Mouse (Mus musculus): ENCODE results near the gene Sphk2.

Sphk2 gene

GRCm38 (mm10) chr7:45711316-45712021 is 6.3 kb downstream of the Sphk2 start:
- no peak for DNase-seq (ENCODE audit: low read depth, low spot score)

GRCm38 (mm10) chr7:45710477-45711191 is 7.2 kb downstream of the Sphk2 start:
- DNase-seq (ENCODE audit: low read depth, low spot score), result no peak

GRCm38 (mm10) chr7:45709677-45710355 is 8.0 kb downstream of the Sphk2 start:
- DNase-seq (ENCODE audit: low read depth, low spot score), result no peak

- DNase-seq (ENCODE audit: low read depth, low spot score), result peak; percentile 39
These were observed 8.8 kb downstream of the Sphk2 start for GRCm38 (mm10) chr7:45709036-45709435.

- no peak for DNase-seq (ENCODE audit: low read depth, low spot score)
These were observed 9.5 kb downstream of the Sphk2 start for GRCm38 (mm10) chr7:45708221-45708761.

- peak; percentile 94 for DNase-seq (ENCODE audit: low read depth, low spot score)
These were observed 10.3 kb downstream of the Sphk2 start for GRCm38 (mm10) chr7:45707375-45707967.

- DNase-seq (ENCODE audit: low read depth, low spot score), result peak; percentile 93
These were observed 11.0 kb downstream of the Sphk2 start for GRCm38 (mm10) chr7:45706721-45707241.

- DNase-seq (ENCODE audit: low read depth, low spot score), result peak; percentile 60
These were observed 11.9 kb downstream of the Sphk2 start for GRCm38 (mm10) chr7:45705873-45706281.

- DNase-seq (ENCODE audit: low read depth, low spot score), result peak; percentile 60
These were observed 12.3 kb downstream of the Sphk2 start for GRCm38 (mm10) chr7:45705443-45705864.

- DNase-seq (ENCODE audit: low read depth, low spot score), result peak; percentile 99
These were observed 12.9 kb downstream of the Sphk2 start, which contains the start of gene Dbp for GRCm38 (mm10) chr7:45704730-45705442. Gene Dbp (plus strand): TSS chr7:45705088.

- DNase-seq (ENCODE audit: low read depth, low spot score), result peak; percentile 85
These were observed 13.7 kb downstream of the Sphk2 start for GRCm38 (mm10) chr7:45704046-45704559.

GRCm38 (mm10) chr7:45703521-45704033 is 14.2 kb downstream of the Sphk2 start:
- DNase-seq (ENCODE audit: low read depth, low spot score), result no peak

- DNase-seq (ENCODE audit: low read depth, low spot score), result no peak
These were observed 14.8 kb downstream of the Sphk2 start for GRCm38 (mm10) chr7:45702809-45703520.

- DNase-seq (ENCODE audit: low read depth, low spot score), result no peak
These were observed 15.5 kb downstream of the Sphk2 start for GRCm38 (mm10) chr7:45702316-45702715.

- no peak for DNase-seq (ENCODE audit: low read depth, low spot score)
These were observed 16.2 kb downstream of the Sphk2 start for GRCm38 (mm10) chr7:45701607-45702006.

- no peak for DNase-seq (ENCODE audit: low read depth, low spot score)
These were observed 16.7 kb downstream of the Sphk2 start for GRCm38 (mm10) chr7:45701072-45701471.

GRCm38 (mm10) chr7:45700301-45701015 is 17.3 kb downstream of the Sphk2 start:
- DNase-seq (ENCODE audit: low read depth, low spot score), result peak; percentile 82

- peak; percentile 42 for DNase-seq (ENCODE audit: low read depth, low spot score)
These were observed 18.2 kb downstream of the Sphk2 start, which contains the start of gene Car11 for GRCm38 (mm10) chr7:45699523-45700141. Gene Car11 (plus strand): TSS chr7:45699843.

Measured in CD4-positive, CD25-positive, alpha-beta regulatory T cell, adult 2 months (primary cell).